Mouse (Mus musculus) neural tube, embryonic 15.5 days (tissue): ENCODE data around the gene Ms4a6b. TPM values are rescaled to one million over a fixed set of nuclear protein-coding genes. Genes with fewer than 3 reads are reported as not detected.
"Not testable (repeated sequence)": the region's sequence is repeated elsewhere in the genome, so short reads cannot be mapped to it uniquely, and the experiment has no call there.

Experiments
- ATAC-seq: fragments of 200-750 bp; cut with Nextera tagmentation; 2 replicates; pipeline ENCODE4 v1.8.0; 2017; ENCODE audit warnings: mild to moderate bottlenecking, moderate TSS enrichment, moderate library complexity; ENCODE audit not compliant: low FRiP score
- H3K27ac ChIP-seq: fragments of 300-500 bp; sonication (generic); replicated peaks from 2 replicates; pipeline ENCODE4 v1.5.1; 2015; ENCODE audit warnings: mild to moderate bottlenecking, inconsistent platforms
- H3K27me3 ChIP-seq: fragments of 300-500 bp; sonication (generic); replicated peaks from 2 replicates; pipeline ENCODE4 v1.6.1; 2015; ENCODE audit warnings: inconsistent platforms
- H3K36me3 ChIP-seq: fragments of 300-500 bp; sonication (generic); 2 replicates; pipeline ENCODE4 v1.6.1; 2015; ENCODE audit warnings: inconsistent platforms
- H3K4me1 ChIP-seq: fragments of 300-500 bp; sonication (generic); 2 replicates; pipeline ENCODE4 v1.6.1; 2015; ENCODE audit warnings: inconsistent platforms
- H3K4me2 ChIP-seq: fragments of 300-500 bp; sonication (generic); 2 replicates; pipeline ENCODE4 v1.6.1; 2015; ENCODE audit warnings: inconsistent platforms, mild to moderate bottlenecking, moderate library complexity
- H3K4me3 ChIP-seq: fragments of 300-500 bp; sonication (generic); replicated peaks from 2 replicates; pipeline ENCODE4 v1.5.1; 2015; ENCODE audit warnings: mild to moderate bottlenecking, inconsistent platforms
- H3K9ac ChIP-seq: fragments of 300-500 bp; sonication (generic); replicated peaks from 2 replicates; pipeline ENCODE4 v1.6.1; 2015; ENCODE audit warnings: mild to moderate bottlenecking, inconsistent platforms
- H3K9me3 ChIP-seq: fragments of 300-500 bp; sonication (generic); replicated peaks from 2 replicates; pipeline ENCODE4 v1.6.1; 2016; ENCODE audit warnings: inconsistent platforms
- WGBS: fragments of 180-500 bp; shearing (Covaris S2); methylation state at CpG from one replicate; pipeline ENCODE4 v1.1.7; 2015; ENCODE audit warnings: mixed read lengths; 5-methylcytosine and 5-hydroxymethylcytosine counted together
- polyA plus RNA-seq: library from polyadenylated mRNA; unstranded; fragments of >200 nt; fragmentation: Nextera tagmentation; extraction: Ambion mirVana; gene quantifications from 2 replicates; pipeline ENCODE4 v1.2.1, GENCODE M21; 2015

The Ms4a6b gene
- polyA plus RNA-seq, 1 experiment from 2014 or later, result 2.8 TPM

GRCm38 (mm10) chr19:11536593-11536992, 20.3 kb downstream of the Ms4a6b start, which contains the start of gene Ms4a4d:
TSS of gene Ms4a4d (plus strand) at chr19:11536801.
- Histone ChIP-seq H3K4me1 (no peaks in the 10 kb centered on the region), H3K4me2 (no peak within 1 kb of the TSS), H3K9me3 (no peaks in the 10 kb centered on the region), H3K9ac (no peak within 1 kb of the TSS), H3K27ac (no peak within 1 kb of the TSS), H3K27me3 (no peaks in the 10 kb centered on the region), H3K36me3 (no peaks in the 10 kb centered on the region), H3K4me3 (no peak within 1 kb of the TSS)
- no peak for ATAC-seq
- 23% methylated on average over 7 of the region's 7 CpGs for WGBS

GRCm38 (mm10) chr19:11537336-11537735, 21.0 kb downstream of the Ms4a6b start:
- no peak for ATAC-seq
- Histone ChIP-seq H3K4me2 (no peak overlapping the region), H3K9ac (no peak overlapping the region), H3K36me3 (no peaks in the 10 kb centered on the region), H3K27me3 (no peaks in the 10 kb centered on the region), H3K4me3 (no peak overlapping the region), H3K27ac (no peak overlapping the region), H3K4me1 (no peaks in the 10 kb centered on the region), H3K9me3 (no peaks in the 10 kb centered on the region)
- 30% methylated on average over 2 of the region's 2 CpGs for WGBS

GRCm38 (mm10) chr19:11540166-11540821, 24.0 kb downstream of the Ms4a6b start:
- H3K4me1 ChIP-seq, H3K36me3 ChIP-seq, H3K27ac ChIP-seq, H3K4me3 ChIP-seq, H3K9ac ChIP-seq, H3K9me3 ChIP-seq, H3K27me3 ChIP-seq, ATAC-seq, H3K4me2 ChIP-seq: not testable (repeated sequence)
- 81% methylated on average over 1 of the region's 1 CpGs for WGBS

GRCm38 (mm10) chr19:11544383-11544782, 28.1 kb downstream of the Ms4a6b start:
- not testable (repeated sequence) for ATAC-seq, H3K27me3 ChIP-seq

GRCm38 (mm10) chr19:11547911-11548310, 31.6 kb downstream of the Ms4a6b start:
- Histone ChIP-seq H3K27ac (no peak overlapping the region), H3K4me3 (no peak overlapping the region), H3K4me2 (no peak overlapping the region), H3K4me1 (no peaks in the 10 kb centered on the region), H3K9ac (no peak overlapping the region), H3K9me3 (no peaks in the 10 kb centered on the region), H3K36me3 (no peaks in the 10 kb centered on the region), H3K27me3 (no peaks in the 10 kb centered on the region)
- no peak for ATAC-seq

More at GRCm38 (mm10) chr19:11544383-11544782, 28.1 kb downstream of the Ms4a6b start:
- 95% methylated on average over 2 of the region's 2 CpGs for WGBS
- not testable (repeated sequence) for H3K4me1 ChIP-seq, H3K36me3 ChIP-seq, H3K4me3 ChIP-seq, H3K4me2 ChIP-seq, H3K27ac ChIP-seq, H3K9ac ChIP-seq, H3K9me3 ChIP-seq

- H3K4me2 ChIP-seq, result no peak overlapping the region
- 92% methylated on average over 5 of the region's 5 CpGs for whole genome bisulfite sequencing
- no peaks in the 10 kb centered on the region for H3K9me3 ChIP-seq
- H3K27ac ChIP-seq, result no peak overlapping the region
- H3K9ac ChIP-seq, result no peak overlapping the region
- H3K27me3 ChIP-seq, result no peaks in the 10 kb centered on the region
- ATAC-seq, result no peak
- H3K36me3 ChIP-seq, result no peaks in the 10 kb centered on the region
- no peaks in the 10 kb centered on the region for H3K4me1 ChIP-seq
- no peak overlapping the region for H3K4me3 ChIP-seq
Measured at GRCm38 (mm10) chr19:11554726-11555125, 38.4 kb downstream of the Ms4a6b start.

GRCm38 (mm10) chr19:11559560-11559959, 43.2 kb downstream of the Ms4a6b start:
- not testable (repeated sequence) for H3K27ac ChIP-seq, H3K36me3 ChIP-seq, H3K4me2 ChIP-seq, H3K27me3 ChIP-seq, H3K9ac ChIP-seq, H3K4me3 ChIP-seq, ATAC-seq, H3K4me1 ChIP-seq, H3K9me3 ChIP-seq

- H3K36me3 ChIP-seq, result no peaks in the 10 kb centered on the region
- no peak overlapping the region for H3K4me2 ChIP-seq
- H3K27ac ChIP-seq, result no peak overlapping the region
- H3K9ac ChIP-seq, result no peak overlapping the region
- ATAC-seq, result no peak
- H3K4me1 ChIP-seq, result no peaks in the 10 kb centered on the region
- no peak overlapping the region for H3K4me3 ChIP-seq
- WGBS, result 82% methylated on average over 8 of the region's 8 CpGs
- no peaks in the 10 kb centered on the region for H3K27me3 ChIP-seq
- no peaks in the 10 kb centered on the region for H3K9me3 ChIP-seq
Measured at GRCm38 (mm10) chr19:11574965-11575364, 58.7 kb downstream of the Ms4a6b start.

Other genes with a start within 250 kb of the Ms4a6b start
- gene Ms4a5, start 232.6 kb upstream of the Ms4a6b start, polyA plus RNA-seq, result not detected in 2 replicates
- 0.05 TPM in 1 of 2 replicates, not detected in the other for gene Ms4a14, start 202.1 kb upstream of the Ms4a6b start, polyA plus RNA-seq
- gene Ms4a7, start 180.4 kb upstream of the Ms4a6b start, polyA plus RNA-seq, result 3.8 and 4.2 TPM in 2 replicates
- gene Ms4a4a, start 141.0 kb upstream of the Ms4a6b start, polyA plus RNA-seq, result 3.3 and 4.2 TPM in 2 replicates
- 0.69 and 1.1 TPM in 2 replicates for gene Ms4a4c, start 111.7 kb upstream of the Ms4a6b start, polyA plus RNA-seq
- gene Ms4a4b, start 73.0 kb upstream of the Ms4a6b start, polyA plus RNA-seq, result 2.6 TPM in 1 of 2 replicates, not detected in the other
- gene Ms4a6c, start 47.1 kb upstream of the Ms4a6b start, polyA plus RNA-seq, result 3.1 and 5.1 TPM in 2 replicates
- 0.13 TPM in 1 of 2 replicates, not detected in the other for gene Gm8369, start 30.6 kb upstream of the Ms4a6b start, polyA plus RNA-seq
- gene Ms4a4d, start 20.3 kb downstream of the Ms4a6b start, polyA plus RNA-seq, result 0.50 TPM in 1 of 2 replicates, not detected in the other
- 2.3 and 3.1 TPM in 2 replicates for gene Ms4a6d, start 88.3 kb downstream of the Ms4a6b start, polyA plus RNA-seq
- gene Ms4a2, start 107.2 kb downstream of the Ms4a6b start, polyA plus RNA-seq, result 0.24 and 0.27 TPM in 2 replicates
- 0.10 TPM in 1 of 2 replicates, not detected in the other for gene Ms4a3, start 124.3 kb downstream of the Ms4a6b start, polyA plus RNA-seq
- gene Oosp2, start 144.0 kb downstream of the Ms4a6b start, polyA plus RNA-seq, result not detected in 2 replicates
- gene Oosp1, start 174.6 kb downstream of the Ms4a6b start, polyA plus RNA-seq, result not detected in 2 replicates
- not detected in 2 replicates for gene Oosp3, start 180.5 kb downstream of the Ms4a6b start, polyA plus RNA-seq
- gene Gif, start 231.0 kb downstream of the Ms4a6b start, polyA plus RNA-seq, result not detected in 2 replicates